8 mouse cellular contexts compared by ENCODE assay signal in genomic region chr4:57140992-57141717, GRCm38 (mm10). TPM values are rescaled to one million over a fixed set of nuclear protein-coding genes. Genes with fewer than 3 reads are reported as not detected.
DNase-seq lines count a peak whose midpoint lies in the region; ATAC-seq lines count a peak whose summit lies in the region.

No protein-coding gene starts in this region.

- WGBS in kidney, embryonic 15.5 days = 12% methylated on average over 15 of the region's 15 CpGs
- 23% methylated on average over 15 of the region's 15 CpGs for WGBS in midbrain, embryonic 12.5 days

- no peaks in the 10 kb centered on the region for H3K9me3 ChIP-seq in kidney, embryonic 15.5 days (replicated peaks)
- H3K9me3 ChIP-seq in midbrain, embryonic 12.5 days = no peaks in the 10 kb centered on the region

- ATAC-seq in kidney, embryonic 15.5 days (replicated peaks; ENCODE audit: low FRiP score) = no peak
- ATAC-seq in hematopoietic stem cell, adult 5-6 weeks (replicated peaks in 1 of 2; ENCODE audit: insufficient read depth in 1 of 2, low FRiP score in 2 of 2, low TSS enrichment in 1 of 2, low read depth in 1 of 2, poor library complexity in 2 of 2, severe bottlenecking in 2 of 2) = 0 out of 4 replicates have a peak, but pooled peaks have one; percentile 10 to 34
- no peak for ATAC-seq in midbrain, embryonic 12.5 days (ENCODE audit: low FRiP score, low read depth)

- H3K4me1 ChIP-seq in kidney, embryonic 15.5 days = peaks cover 61% of the 10 kb centered on the region
- H3K4me1 ChIP-seq in midbrain, embryonic 12.5 days = peaks cover 22% of the 10 kb centered on the region

- no peak overlapping the region for H3K9ac ChIP-seq in kidney, embryonic 15.5 days
- H3K9ac ChIP-seq in midbrain, embryonic 12.5 days (replicated peaks) = no peak overlapping the region

- no peak overlapping the region for H3K27ac ChIP-seq in kidney, embryonic 15.5 days
- H3K27ac ChIP-seq in midbrain, embryonic 12.5 days (replicated peaks) = no peak overlapping the region

- DNase-seq in kidney, postnatal 10 days = no peak
- DNase-seq in cerebellum, postnatal 10 days = peak; percentile 63 to 67
- no peak for DNase-seq in layer of hippocampus, adult 8-10 months (ENCODE audit: low spot score in 2 of 2)
- DNase-seq in adrenal gland, adult 2 months = no peak
- DNase-seq in ovary, postnatal 14 days (ENCODE audit: low spot score) = no peak

- peak overlapping the region; percentile 72 for H3K4me3 ChIP-seq in kidney, embryonic 15.5 days (replicated peaks)
- peak overlapping the region; percentile 75 for H3K4me3 ChIP-seq in midbrain, embryonic 12.5 days

- peak overlapping the region; percentile 95 for H3K4me2 ChIP-seq in kidney, embryonic 15.5 days
- H3K4me2 ChIP-seq in midbrain, embryonic 12.5 days (replicated peaks) = peak overlapping the region; percentile 85

- H3K36me3 ChIP-seq in kidney, embryonic 15.5 days = no peaks in the 10 kb centered on the region
- H3K36me3 ChIP-seq in midbrain, embryonic 12.5 days = no peaks in the 10 kb centered on the region

- H3K27me3 ChIP-seq in kidney, embryonic 15.5 days = peaks cover 53% of the 10 kb centered on the region
- H3K27me3 ChIP-seq in midbrain, embryonic 12.5 days = peaks cover 72% of the 10 kb centered on the region

RNA-seq across cellular contexts. Expression of gene Epb41l4b, which starts 2.1 kb away (rescaled TPM):
- 2.2 and 2.9 TPM in 2 replicates for polyA plus RNA-seq in kidney, embryonic 15.5 days (2015; fragmentation: Nextera tagmentation; extraction: Ambion mirVana)
- 36.3 and 44.5 TPM in 2 replicates for total RNA-seq in hematopoietic stem cell, adult 5-6 weeks (2017)
- 1.4 and 2.0 TPM in 2 replicates for polyA plus RNA-seq in midbrain, embryonic 12.5 days (2016; fragmentation: Nextera tagmentation; extraction: Ambion mirVana)
- 10 to 100 TPM; 22.2 to 32.4 (median 26.7) TPM for total RNA-seq in layer of hippocampus, adult 8-10 months (2022)
- 1 to 10 TPM; 2.2 to 3.8 TPM for total RNA-seq in adrenal gland, adult 2 months (2021)
- polyA plus RNA-seq in adrenal gland, adult 2 months (2012; rRNA removed) = 0.42 and 0.74 TPM in 2 replicates

Comparison
In these comparisons a context has a peak if more than half of its experiments do, and no peak if none do; other contexts are left out.
1. ATAC-seq: peak in hematopoietic stem cell, adult 5-6 weeks (2 of 2); none in kidney, embryonic 15.5 days (single experiment) and midbrain, embryonic 12.5 days (single experiment).
2. DNase-seq: peak in cerebellum, postnatal 10 days (2 of 2); none in kidney, postnatal 10 days (single experiment), layer of hippocampus, adult 8-10 months (0 of 2), adrenal gland, adult 2 months (single experiment) and ovary, postnatal 14 days (single experiment).